Mouse (Mus musculus): Measurements from ENCODE around the gene Rhoh.

The Rhoh gene

DNA sequence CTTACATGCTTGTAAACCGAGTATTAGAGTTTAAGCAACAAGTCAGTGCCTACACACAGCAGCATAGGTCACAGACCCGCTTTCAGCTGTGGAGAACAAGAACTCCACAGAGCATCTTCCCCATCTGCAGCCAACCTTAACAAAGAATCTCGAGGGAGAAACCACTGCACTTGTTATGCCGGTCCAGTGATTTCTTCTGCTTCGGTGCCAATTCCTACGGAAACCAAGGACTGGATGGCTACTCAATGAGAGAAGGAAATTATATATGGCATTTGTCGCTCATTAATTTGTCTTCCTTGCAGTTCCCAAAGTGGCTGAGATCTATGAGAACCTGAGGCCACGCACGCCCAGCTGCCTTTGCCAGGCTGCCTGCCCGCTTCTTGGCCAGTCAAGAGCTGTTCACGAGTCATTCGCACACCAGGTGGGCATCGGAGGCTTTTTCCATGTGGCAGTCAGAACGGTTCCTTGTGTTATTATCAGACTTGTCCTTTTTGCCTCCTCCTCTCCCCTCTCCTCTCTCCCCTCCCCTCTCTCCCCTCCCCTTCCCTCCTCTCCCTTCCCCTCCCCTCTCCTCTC lies 30.3 kb downstream of the Rhoh start:
- DNase-seq (ENCODE audit: low spot score in 2 of 2), result no peak

DNA sequence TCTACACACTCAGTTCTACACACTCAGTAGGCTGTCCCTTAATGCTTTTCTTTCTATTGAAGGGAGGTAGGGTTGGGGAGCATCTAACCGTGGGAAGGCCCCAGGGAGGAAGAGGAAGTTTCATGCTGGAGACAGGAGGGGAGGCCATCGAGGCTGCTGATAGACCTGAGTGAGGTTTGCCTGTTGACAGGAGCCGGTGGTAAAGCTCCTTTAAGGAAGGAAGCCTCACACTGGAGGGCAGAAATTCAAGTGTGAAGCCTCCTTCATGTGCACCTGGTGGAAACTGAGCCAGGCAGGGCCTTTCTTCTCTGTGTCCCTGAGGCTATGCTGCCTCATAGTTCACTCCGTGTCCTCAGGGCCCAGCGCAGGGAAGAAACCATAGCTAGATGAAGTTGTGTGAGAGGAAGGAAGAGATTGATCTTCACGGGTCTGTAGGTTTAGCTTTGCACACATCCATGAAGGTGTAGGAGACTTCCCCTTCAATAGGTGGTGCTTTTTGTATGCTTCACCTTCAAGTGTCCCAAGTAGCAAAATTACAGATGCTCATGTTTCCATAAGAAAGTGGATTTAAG lies 34.2 kb downstream of the Rhoh start:
- DNase-seq (ENCODE audit: low spot score in 2 of 2), result no peak

DNA sequence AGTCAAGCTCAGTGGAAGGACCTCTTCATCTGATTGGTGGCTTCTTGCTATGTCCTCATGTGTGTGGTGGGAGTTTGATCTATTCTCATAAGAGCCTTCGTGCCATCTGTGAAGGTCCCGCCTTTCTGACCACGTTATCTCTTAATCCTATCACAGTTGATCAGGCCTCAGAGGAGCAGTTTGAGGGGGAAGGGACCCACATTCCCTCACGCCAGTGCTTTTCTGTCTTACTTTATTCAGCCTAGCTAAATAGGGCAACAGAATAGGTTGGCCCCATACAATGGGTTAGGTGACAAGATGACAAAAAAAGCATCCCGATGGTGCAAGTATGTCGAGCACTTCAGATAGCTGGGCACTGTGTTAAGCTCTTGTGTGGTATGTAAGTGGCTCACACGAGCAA lies 34.8 kb downstream of the Rhoh start:
- DNase-seq (ENCODE audit: low spot score in 2 of 2), result no peak

- no peak for DNase-seq (ENCODE audit: low spot score in 2 of 2)
Measured at GRCm38 (mm10) chr5:65897731-65898130, 36.7 kb downstream of the Rhoh start.

DNA sequence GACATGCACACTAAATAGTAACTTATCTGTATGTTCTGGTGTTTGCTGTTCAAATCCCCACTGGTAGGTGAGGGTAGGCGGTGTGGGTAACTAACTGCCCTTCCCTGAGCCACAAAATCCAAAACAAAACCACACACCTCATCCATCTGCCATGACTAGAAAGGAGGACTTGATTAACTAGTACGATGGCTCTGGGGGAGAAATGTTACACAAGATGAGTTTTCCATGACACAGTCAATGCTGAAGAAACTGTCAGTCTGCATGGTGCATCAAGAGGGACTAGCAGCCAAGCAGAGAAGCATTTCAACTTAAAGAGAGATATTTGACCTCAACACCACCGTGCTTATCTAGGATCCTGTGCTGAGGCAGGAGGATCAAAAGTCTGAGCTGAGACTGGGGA lies 37.7 kb downstream of the Rhoh start:
- no peak for DNase-seq (ENCODE audit: low spot score in 2 of 2)

- no peak for DNase-seq (ENCODE audit: low spot score in 2 of 2)
Measured at GRCm38 (mm10) chr5:65900113-65900512, 39.1 kb downstream of the Rhoh start.

- DNase-seq (ENCODE audit: low spot score in 2 of 2), result peak; percentile 24 to 58
Measured at GRCm38 (mm10) chr5:65900862-65901265, 39.9 kb downstream of the Rhoh start.

DNA sequence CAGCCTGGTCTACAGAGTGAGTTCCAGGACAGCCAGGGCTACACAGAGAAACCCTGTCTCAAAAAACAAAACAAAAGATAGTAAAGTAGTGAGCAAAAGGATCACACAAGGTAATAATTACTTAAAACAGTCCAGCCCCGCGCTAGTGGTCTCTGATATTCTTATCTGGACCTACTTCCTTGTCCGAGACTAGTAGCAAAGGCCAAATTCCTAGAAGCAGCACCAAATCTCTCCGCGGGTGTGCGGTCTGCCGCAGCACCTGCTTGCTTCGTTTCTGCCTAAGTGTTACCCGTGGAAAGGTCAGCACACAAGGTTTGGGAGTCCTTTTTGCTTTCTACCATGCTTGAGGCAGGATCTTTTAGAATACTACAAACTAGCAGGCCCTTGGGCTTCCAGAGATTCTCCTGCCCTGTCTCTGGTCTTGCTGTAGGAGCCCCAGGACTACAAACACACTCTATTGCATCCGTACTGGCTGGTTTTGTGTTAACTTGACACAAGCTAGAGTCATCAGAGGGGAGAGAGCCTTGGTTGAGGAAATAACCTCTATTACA lies 40.9 kb downstream of the Rhoh start:
- no peak for DNase-seq (ENCODE audit: low spot score in 2 of 2)

DNA sequence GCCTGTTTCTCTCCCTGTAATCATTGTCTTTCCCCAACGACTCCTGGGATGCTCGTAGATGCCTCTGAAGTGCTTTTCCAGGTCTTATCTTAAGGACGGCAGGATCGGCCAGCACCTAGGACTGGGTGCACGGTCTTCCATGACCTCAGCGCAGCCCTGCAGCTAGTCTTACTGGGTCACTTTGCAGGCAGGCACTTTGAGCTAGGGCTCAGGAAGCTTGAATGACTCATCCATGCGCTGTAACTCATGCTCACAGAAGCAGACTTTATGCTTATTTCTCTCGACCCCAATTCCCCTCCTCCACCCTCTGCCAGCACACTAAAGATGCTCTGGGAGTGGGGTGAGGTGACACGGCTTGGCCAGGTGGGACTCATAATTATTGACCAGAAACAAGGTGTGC lies 41.8 kb downstream of the Rhoh start:
- DNase-seq (ENCODE audit: low spot score in 2 of 2), result no peak

GRCm38 (mm10) chr5:65904476-65904875 lies 43.5 kb downstream of the Rhoh start:
- DNase-seq (ENCODE audit: low spot score in 2 of 2), result no peak

- no peak for DNase-seq (ENCODE audit: low spot score in 2 of 2)
Measured at GRCm38 (mm10) chr5:65908751-65909150, 47.7 kb downstream of the Rhoh start.

DNA sequence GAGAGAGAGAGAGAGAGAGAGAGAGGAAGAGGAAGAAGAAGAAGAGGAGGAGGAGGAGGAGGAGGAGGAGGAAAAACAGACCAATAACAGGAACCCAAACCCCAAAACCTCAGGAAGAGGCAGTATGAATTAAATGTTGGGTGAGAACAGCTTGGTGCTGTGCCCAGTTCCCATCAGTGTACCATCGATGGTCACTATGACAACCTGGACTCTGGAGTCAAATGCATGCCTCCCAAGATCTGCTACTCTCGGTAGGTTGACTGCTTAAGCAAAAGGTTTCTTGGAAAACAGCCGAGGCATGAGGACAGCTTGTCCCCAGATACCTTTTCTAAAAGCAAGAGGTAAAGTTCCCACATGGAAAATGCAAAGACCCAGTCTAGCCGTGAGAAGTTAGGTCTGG lies 48.3 kb downstream of the Rhoh start:
- DNase-seq (ENCODE audit: low spot score in 2 of 2), result no peak

- peak in 1 of 2 experiments; percentile 29 for DNase-seq (ENCODE audit: low spot score in 2 of 2)
Measured at GRCm38 (mm10) chr5:65910398-65910797, 49.4 kb downstream of the Rhoh start.

GRCm38 (mm10) chr5:65911676-65912075 lies 50.7 kb downstream of the Rhoh start:
- no peak for DNase-seq (ENCODE audit: low spot score in 2 of 2)

- DNase-seq (ENCODE audit: low spot score in 2 of 2), result no peak
Measured at GRCm38 (mm10) chr5:65912201-65912600, 51.2 kb downstream of the Rhoh start.

DNA sequence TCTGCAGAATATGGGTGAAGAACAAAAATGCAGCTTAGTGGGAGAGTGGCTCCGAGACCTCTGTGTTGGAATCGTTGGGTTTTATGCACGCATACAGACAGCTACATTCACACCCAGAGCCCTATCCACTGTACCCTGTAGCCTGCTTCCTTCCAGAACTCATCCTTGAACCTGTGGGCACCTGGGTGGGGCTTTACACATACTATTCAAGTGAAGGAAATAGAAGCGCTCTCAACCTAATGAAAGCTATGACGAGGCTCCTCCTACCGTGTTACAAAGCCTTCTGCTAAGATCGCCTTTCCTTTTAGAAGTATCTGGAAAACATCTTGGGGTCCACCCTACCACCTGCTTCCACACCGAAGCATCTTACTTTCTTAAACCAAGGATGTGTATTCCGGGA lies 52.1 kb downstream of the Rhoh start:
- no peak for DNase-seq (ENCODE audit: low spot score in 2 of 2)

DNA sequence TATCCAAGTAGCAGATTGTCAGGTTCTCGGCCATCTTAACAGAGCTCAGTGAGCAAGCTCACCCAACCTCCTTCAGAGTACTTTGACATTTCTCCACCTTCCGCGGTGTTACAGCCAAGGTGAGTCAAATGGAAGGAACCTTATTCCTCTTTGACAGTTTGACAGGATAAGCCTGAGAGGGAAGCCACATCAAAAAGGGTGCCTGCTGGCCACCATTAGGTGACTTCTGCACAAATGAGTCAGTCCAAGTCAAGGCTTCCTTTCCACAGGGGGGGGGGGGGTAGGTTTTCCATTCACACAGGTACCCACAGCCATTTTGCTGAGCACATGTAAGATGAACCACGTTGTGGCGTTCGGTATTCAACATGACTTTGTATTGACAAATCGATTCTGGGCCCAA lies 53.3 kb downstream of the Rhoh start:
- no peak for DNase-seq (ENCODE audit: low spot score in 2 of 2)

GRCm38 (mm10) chr5:65916930-65917329 lies 55.9 kb downstream of the Rhoh start:
- DNase-seq (ENCODE audit: low spot score in 2 of 2), result no peak

GRCm38 (mm10) chr5:65918601-65919000 lies 57.6 kb downstream of the Rhoh start:
- DNase-seq (ENCODE audit: low spot score in 2 of 2), result no peak

GRCm38 (mm10) chr5:65919326-65919725 lies 58.3 kb downstream of the Rhoh start:
- DNase-seq (ENCODE audit: low spot score in 2 of 2), result peak; percentile 65 to 72

- DNase-seq (ENCODE audit: low spot score in 2 of 2), result no peak
Measured at GRCm38 (mm10) chr5:65919904-65920303, 58.9 kb downstream of the Rhoh start.

DNA sequence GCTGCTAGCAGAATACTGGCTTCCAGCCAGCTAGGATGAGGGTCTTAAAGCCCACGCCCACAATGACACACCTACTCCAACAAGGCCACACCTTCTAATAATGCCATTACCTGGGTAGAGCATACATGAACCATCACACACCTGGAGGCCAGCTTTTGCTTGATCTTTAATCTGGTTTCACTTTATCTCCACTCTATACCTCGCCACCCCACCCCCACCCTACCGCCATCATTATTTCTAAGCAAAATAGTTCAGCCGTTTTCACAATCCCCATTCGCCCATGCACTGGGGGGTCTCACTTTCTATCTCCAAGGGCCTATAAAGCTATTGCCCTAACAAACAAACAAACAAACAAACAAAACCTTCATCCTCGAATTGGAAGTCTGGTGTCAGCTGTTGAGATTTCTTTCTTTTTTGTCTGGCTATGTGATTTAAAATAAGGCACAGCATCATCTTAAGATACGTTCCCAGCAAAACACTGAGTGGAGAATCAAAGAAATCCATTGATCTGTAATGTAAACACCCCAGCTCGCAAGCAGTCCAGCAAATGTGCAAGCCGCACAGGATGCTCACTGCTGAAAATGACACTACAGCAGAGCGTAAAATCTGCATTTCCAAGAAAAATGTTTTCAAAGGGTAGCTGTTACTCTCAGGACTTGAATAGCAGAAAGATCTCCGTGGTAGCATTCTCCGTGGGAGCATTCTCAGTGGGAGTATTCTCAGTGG lies 59.9 kb downstream of the Rhoh start:
- no peak for DNase-seq (ENCODE audit: low spot score in 2 of 2)

- no peak for DNase-seq (ENCODE audit: low spot score in 2 of 2)
Measured at GRCm38 (mm10) chr5:65921477-65922138, 60.6 kb downstream of the Rhoh start.
